Mouse (Mus musculus): ENCODE measurements at regions not wholly inside any gene's neighbourhood (a gene's known extent, or its start where the extent isn't known, plus 50 kb on each side); places are given as distances from the start of the nearest gene placed in this dataset.
A peak's percentile ranks its signal among the peaks of the same experiment; 100 is the strongest.

GRCm38 (mm10) chr4:135034406-135034805, 86.0 kb upstream of the Runx3 start:
- peak; percentile 45 for DNase-seq (ENCODE audit: low read depth, low spot score)

GRCm38 (mm10) chr4:135036764-135037163, 83.7 kb upstream of the Runx3 start:
- no peak for DNase-seq (ENCODE audit: low read depth, low spot score)

- no peak for DNase-seq (ENCODE audit: low read depth, low spot score)
These were observed 81.2 kb upstream of the Runx3 start for GRCm38 (mm10) chr4:135039234-135039633.

- DNase-seq (ENCODE audit: low read depth, low spot score), result no peak
These were observed 78.5 kb upstream of the Runx3 start for GRCm38 (mm10) chr4:135041921-135042320.

GRCm38 (mm10) chr4:135042501-135042900, 78.0 kb upstream of the Runx3 start:
- no peak for DNase-seq (ENCODE audit: low read depth, low spot score)

GRCm38 (mm10) chr4:135045054-135045453, 75.4 kb upstream of the Runx3 start:
- DNase-seq (ENCODE audit: low read depth, low spot score), result no peak

- no peak for DNase-seq (ENCODE audit: low read depth, low spot score)
These were observed 73.8 kb upstream of the Runx3 start for GRCm38 (mm10) chr4:135046619-135047018.

- DNase-seq (ENCODE audit: low read depth, low spot score), result no peak
These were observed 73.2 kb upstream of the Runx3 start for GRCm38 (mm10) chr4:135047251-135047650.

- DNase-seq (ENCODE audit: low read depth, low spot score), result no peak
These were observed 72.7 kb upstream of the Runx3 start for GRCm38 (mm10) chr4:135047771-135048170.

GRCm38 (mm10) chr4:135049924-135050323, 70.5 kb upstream of the Runx3 start:
- no peak for DNase-seq (ENCODE audit: low read depth, low spot score)

GRCm38 (mm10) chr4:135051466-135051865, 69.0 kb upstream of the Runx3 start:
- no peak for DNase-seq (ENCODE audit: low read depth, low spot score)

- DNase-seq (ENCODE audit: low read depth, low spot score), result no peak
These were observed 66.9 kb upstream of the Runx3 start for GRCm38 (mm10) chr4:135053585-135053984.

- DNase-seq (ENCODE audit: low read depth, low spot score), result no peak
These were observed 66.1 kb upstream of the Runx3 start for GRCm38 (mm10) chr4:135054353-135054752.

- no peak for DNase-seq (ENCODE audit: low read depth, low spot score)
These were observed 64.1 kb upstream of the Runx3 start for GRCm38 (mm10) chr4:135056371-135056770.

- no peak for DNase-seq (ENCODE audit: low read depth, low spot score)
These were observed 63.2 kb upstream of the Runx3 start for GRCm38 (mm10) chr4:135057286-135057685.

- DNase-seq (ENCODE audit: low read depth, low spot score), result no peak
These were observed 61.6 kb upstream of the Runx3 start for GRCm38 (mm10) chr4:135058895-135059294.

- peak; percentile 43 for DNase-seq (ENCODE audit: low read depth, low spot score)
These were observed 59.3 kb upstream of the Runx3 start for GRCm38 (mm10) chr4:135061030-135061743.

GRCm38 (mm10) chr4:135066766-135067479, 53.5 kb upstream of the Runx3 start:
- peak; percentile 71 for DNase-seq (ENCODE audit: low read depth, low spot score)

- no peak for DNase-seq (ENCODE audit: low read depth, low spot score)
These were observed 52.6 kb upstream of the Runx3 start for GRCm38 (mm10) chr4:135067805-135068204.

- no peak for DNase-seq (ENCODE audit: low read depth, low spot score)
These were observed 50.6 kb upstream of the Runx3 start for GRCm38 (mm10) chr4:135069818-135070217.

Data from c-Kit-negative CD71-positive TER-119-positive erythroid progenitor cells, embryonic 14.5 days (primary cell).